Mouse (Mus musculus) stomach, embryonic 16.5 days (tissue): ENCODE results near the gene Lpp. TPM values are rescaled to one million over a fixed set of nuclear protein-coding genes. Genes with fewer than 3 reads are reported as not detected.
A peak's percentile ranks its signal among the peaks of the same experiment; 100 is the strongest.

Source experiments
- ATAC-seq: fragments of 200-750 bp; cut with Nextera tagmentation; 2 replicates; pipeline ENCODE4 v1.8.0; 2017; ENCODE audit warnings: moderate number of reproducible peaks, moderate TSS enrichment; ENCODE audit not compliant: insufficient read depth, low FRiP score
- H3K27ac ChIP-seq: fragments of 300-500 bp; sonication (generic); 2 replicates; pipeline ENCODE4 v1.5.1; 2014; ENCODE audit warnings: low read length
- H3K27me3 ChIP-seq: fragments of 300-500 bp; sonication (generic); 2 replicates; pipeline ENCODE4 v1.6.1; 2014; ENCODE audit warnings: low read length, control low read depth, mixed read lengths; ENCODE audit not compliant: control insufficient read depth, insufficient read depth
- H3K36me3 ChIP-seq: fragments of 300-500 bp; sonication (generic); 2 replicates; pipeline ENCODE4 v1.6.1; 2014; ENCODE audit warnings: low read length; ENCODE audit not compliant: control insufficient read depth, insufficient read depth
- H3K4me1 ChIP-seq: fragments of 300-500 bp; sonication (generic); 2 replicates; pipeline ENCODE4 v1.6.1; 2014; ENCODE audit warnings: low read length, control low read depth, mixed read lengths; ENCODE audit not compliant: control insufficient read depth, insufficient read depth
- H3K4me2 ChIP-seq: fragments of 300-500 bp; sonication (generic); 2 replicates; pipeline ENCODE4 v1.6.1; 2014; ENCODE audit warnings: low read depth, low read length, mixed read lengths
- H3K4me3 ChIP-seq: fragments of 300-500 bp; sonication (generic); replicated peaks from 2 replicates; pipeline ENCODE4 v1.5.1; 2014; ENCODE audit warnings: mild to moderate bottlenecking, low read length
- H3K9ac ChIP-seq: fragments of 300-500 bp; sonication (generic); 2 replicates; pipeline ENCODE4 v1.6.1; 2014; ENCODE audit warnings: low read length
- H3K9me3 ChIP-seq: fragments of 300-500 bp; sonication (generic); replicated peaks from 2 replicates; pipeline ENCODE4 v1.6.1; 2016; ENCODE audit warnings: low read length, control low read depth; ENCODE audit not compliant: control insufficient read depth
- WGBS: fragments of 180-500 bp; shearing (Covaris S2); extraction: QIAGEN DNeasy Blood & Tissue Kit; methylation state at CpG from one replicate; pipeline ENCODE4 v1.1.7; 2014; 5-methylcytosine and 5-hydroxymethylcytosine counted together
- polyA plus RNA-seq: library from polyadenylated mRNA; unstranded; fragments of >200 nt; fragmentation: Nextera tagmentation; extraction: Ambion mirVana; gene quantifications from 2 replicates; pipeline ENCODE4 v1.2.1, GENCODE M21; 2015

Lpp gene
- polyA plus RNA-seq, 1 experiment from 2014 or later = 79.4 TPM

- WGBS = 49% methylated on average over 8 of the region's 8 CpGs
- Histone ChIP-seq H3K36me3 (no peaks in the 10 kb centered on the region), H3K4me3 (no peak overlapping the region), H3K27ac (peak overlapping the region; percentile 43; the same call in 1 of the 2 replicates), H3K9ac (no peak overlapping the region), H3K4me2 (no peak overlapping the region), H3K27me3 (no peaks in the 10 kb centered on the region), H3K4me1 (peaks cover 33% of the 10 kb centered on the region), H3K9me3 (no peaks in the 10 kb centered on the region)
- peak; percentile 62 for ATAC-seq
Observed at GRCm38 (mm10) chr16:24475305-24475947, 82.1 kb downstream of the Lpp start.

DNA sequence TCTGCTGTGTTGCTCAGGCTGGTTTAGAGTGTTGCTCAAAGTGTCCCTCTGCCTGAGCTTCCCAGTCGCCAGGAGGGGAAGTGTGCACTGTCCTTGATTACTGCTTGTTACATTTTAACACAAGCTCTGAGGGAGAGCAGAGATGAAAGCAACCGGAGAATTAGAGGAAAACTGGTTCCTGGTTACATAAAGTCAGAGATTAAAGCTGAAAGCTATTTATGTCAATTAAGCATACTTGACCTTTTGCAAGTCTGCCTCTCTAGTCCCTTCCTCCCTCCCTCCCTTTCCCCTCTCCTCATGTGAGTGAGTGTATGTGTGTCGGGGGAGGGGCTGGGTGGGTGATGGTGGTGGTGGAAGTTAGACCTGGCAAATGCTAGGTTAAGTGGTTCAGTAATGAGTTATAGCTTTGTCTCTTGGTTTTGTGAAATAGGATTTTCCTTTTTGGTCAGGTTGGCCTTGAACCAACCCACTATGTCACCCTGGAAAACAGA, 83.6 kb downstream of the Lpp start:
- peaks cover 33% of the 10 kb centered on the region for H3K4me1 ChIP-seq
- H3K4me2 ChIP-seq = peak overlapping the region; percentile 16; the same call in 1 of the 2 replicates
- 22% methylated on average over 3 of the region's 3 CpGs for WGBS

GRCm38 (mm10) chr16:24478006-24478405, 84.7 kb downstream of the Lpp start:
- peaks cover 33% of the 10 kb centered on the region for H3K4me1 ChIP-seq
- no peaks in the 10 kb centered on the region for H3K9me3 ChIP-seq
- no peak overlapping the region for H3K4me3 ChIP-seq
- no peak for ATAC-seq
- no peaks in the 10 kb centered on the region for H3K27me3 ChIP-seq
- 58% methylated on average over 1 of the region's 1 CpGs for WGBS
- H3K4me2 ChIP-seq = no peak overlapping the region
- H3K9ac ChIP-seq = no peak overlapping the region
- H3K27ac ChIP-seq = no peak overlapping the region
- no peaks in the 10 kb centered on the region for H3K36me3 ChIP-seq

More for the DNA sequence above, 83.6 kb downstream of the Lpp start:
- Histone ChIP-seq H3K36me3 (no peaks in the 10 kb centered on the region), H3K9ac (no peak overlapping the region), H3K27ac (peak overlapping the region; percentile 42; the same call in 1 of the 2 replicates), H3K27me3 (no peaks in the 10 kb centered on the region), H3K4me3 (no peak overlapping the region), H3K9me3 (no peaks in the 10 kb centered on the region)
- peak; percentile 26; the same call in 1 of the 2 replicates for ATAC-seq

DNA sequence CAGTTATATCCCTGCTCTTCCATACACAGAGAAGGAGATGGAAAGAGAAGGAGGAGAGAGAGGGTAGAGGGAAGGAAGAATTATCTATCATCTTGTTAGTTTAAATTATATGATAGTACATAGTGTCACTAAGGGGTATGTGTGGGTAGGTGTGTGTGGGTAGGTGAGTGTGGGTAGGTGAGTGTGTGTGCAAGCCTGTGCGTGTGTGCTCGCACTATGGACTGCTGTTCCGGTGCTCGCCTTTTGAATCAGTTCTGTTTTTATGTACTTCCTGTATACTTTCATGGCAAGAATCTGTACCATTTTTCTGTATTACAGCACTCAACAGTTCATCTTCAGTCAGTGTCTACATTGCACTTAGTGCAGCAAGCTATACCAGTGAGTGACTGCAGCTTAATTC, 85.5 kb downstream of the Lpp start:
- H3K4me3 ChIP-seq = no peak overlapping the region
- no peaks in the 10 kb centered on the region for H3K36me3 ChIP-seq
- 79% methylated on average over 4 of the region's 4 CpGs for WGBS
- no peak for ATAC-seq
- no peak overlapping the region for H3K4me2 ChIP-seq
- H3K4me1 ChIP-seq = peaks cover 33% of the 10 kb centered on the region
- H3K9me3 ChIP-seq = no peaks in the 10 kb centered on the region
- no peaks in the 10 kb centered on the region for H3K27me3 ChIP-seq
- no peak overlapping the region for H3K9ac ChIP-seq
- no peak overlapping the region for H3K27ac ChIP-seq

DNA sequence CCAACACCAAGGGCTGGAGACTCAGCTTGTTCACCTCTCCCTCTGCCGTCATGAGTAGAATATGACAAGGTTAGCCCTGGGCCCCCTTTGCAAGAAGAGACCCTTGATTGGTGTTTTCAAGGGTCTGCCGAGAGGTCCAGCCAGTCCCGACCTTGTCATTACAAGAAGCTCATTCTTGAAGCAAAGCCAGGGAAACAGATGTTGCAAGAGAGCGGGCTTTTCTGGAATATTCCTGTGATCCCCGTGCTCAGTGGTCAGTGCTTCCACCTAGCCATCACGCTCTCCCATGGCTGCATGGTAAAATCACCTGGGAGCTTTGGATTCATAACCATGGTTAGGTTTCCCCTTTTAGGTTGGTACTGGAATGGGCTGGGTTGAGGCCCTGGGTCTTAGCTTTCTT, 89.3 kb downstream of the Lpp start:
- no peaks in the 10 kb centered on the region for H3K36me3 ChIP-seq
- WGBS = 84% methylated on average over 6 of the region's 6 CpGs
- no peak overlapping the region for H3K27ac ChIP-seq
- H3K4me1 ChIP-seq = peaks cover 6% of the 10 kb centered on the region
- H3K9ac ChIP-seq = no peak overlapping the region
- no peak overlapping the region for H3K4me2 ChIP-seq
- peaks cover 4% of the 10 kb centered on the region; the same call in 1 of the 2 replicates for H3K9me3 ChIP-seq
- H3K27me3 ChIP-seq = no peaks in the 10 kb centered on the region
- ATAC-seq = no peak
- no peak overlapping the region for H3K4me3 ChIP-seq

GRCm38 (mm10) chr16:24483527-24484101, 90.3 kb downstream of the Lpp start:
- WGBS = 88% methylated on average over 13 of the region's 13 CpGs
- H3K4me2 ChIP-seq = no peak overlapping the region
- ATAC-seq = no peak

GRCm38 (mm10) chr16:24487782-24488241, 94.5 kb downstream of the Lpp start:
- H3K27me3 ChIP-seq = no peaks in the 10 kb centered on the region
- no peak overlapping the region for H3K4me3 ChIP-seq
- H3K9me3 ChIP-seq = peaks cover 4% of the 10 kb centered on the region; the same call in 1 of the 2 replicates
- 38% methylated on average over 6 of the region's 6 CpGs for WGBS
- H3K4me1 ChIP-seq = peaks cover 48% of the 10 kb centered on the region
- no peak for ATAC-seq
- no peak overlapping the region; the same call in 1 of the 2 replicates for H3K9ac ChIP-seq
- no peak overlapping the region for H3K4me2 ChIP-seq
- peak overlapping the region; percentile 26; the same call in 1 of the 2 replicates for H3K27ac ChIP-seq
- H3K36me3 ChIP-seq = no peaks in the 10 kb centered on the region

More at GRCm38 (mm10) chr16:24483527-24484101, 90.3 kb downstream of the Lpp start:
- Histone ChIP-seq H3K4me1 (peaks cover 11% of the 10 kb centered on the region), H3K4me3 (no peak overlapping the region), H3K27me3 (no peaks in the 10 kb centered on the region), H3K36me3 (no peaks in the 10 kb centered on the region), H3K9me3 (peaks cover 4% of the 10 kb centered on the region; the same call in 1 of the 2 replicates), H3K27ac (no peak overlapping the region), H3K9ac (no peak overlapping the region)

DNA sequence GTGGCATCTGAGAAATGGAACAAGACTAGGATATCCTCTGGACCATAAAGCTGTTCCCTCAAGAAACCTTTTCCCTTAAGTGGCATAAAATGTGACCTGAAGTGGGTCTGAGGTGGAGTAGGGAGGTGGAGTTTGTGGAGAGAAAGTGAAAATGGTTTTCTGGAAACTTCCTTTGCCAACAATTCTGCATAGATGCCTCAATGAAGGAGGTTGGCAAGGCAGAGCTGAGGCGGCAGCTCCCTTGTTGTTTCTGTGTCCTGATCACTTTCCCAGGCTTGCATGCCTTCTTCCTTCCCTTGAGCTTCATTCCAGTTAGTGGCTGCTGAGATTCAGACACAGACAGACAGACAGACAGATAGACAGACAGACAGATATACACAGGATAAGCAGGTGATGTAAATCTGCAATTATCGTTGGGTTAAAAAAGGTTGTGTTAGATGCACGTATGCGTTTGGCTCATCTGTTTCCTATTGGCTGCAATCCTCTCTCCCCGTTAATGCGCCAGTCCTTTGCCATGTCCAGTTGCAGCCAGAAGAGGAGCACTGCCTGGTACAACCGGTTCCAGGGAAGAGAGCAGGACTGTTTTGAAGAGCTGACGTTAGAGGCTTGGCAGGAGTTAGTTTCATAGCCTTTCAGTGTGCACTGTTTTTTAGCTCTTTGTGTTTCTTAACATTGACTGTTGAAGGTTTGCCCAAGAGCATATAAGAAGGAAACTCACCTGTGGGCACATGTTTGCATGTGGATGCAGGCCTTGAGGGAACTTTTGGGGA, 96.4 kb downstream of the Lpp start:
- Histone ChIP-seq H3K27me3 (no peaks in the 10 kb centered on the region), H3K36me3 (no peaks in the 10 kb centered on the region), H3K9ac (no peak overlapping the region), H3K4me2 (no peak overlapping the region), H3K4me1 (peaks cover 53% of the 10 kb centered on the region), H3K4me3 (no peak overlapping the region), H3K9me3 (peaks cover 4% of the 10 kb centered on the region; the same call in 1 of the 2 replicates), H3K27ac (peak overlapping the region; percentile 86)
- 80% methylated on average over 8 of the region's 8 CpGs for WGBS
- ATAC-seq = no peak
